Mouse (Mus musculus) heart, embryonic 11.5 days (tissue): ENCODE measurements around the gene Bves. TPM values are rescaled to one million over a fixed set of nuclear protein-coding genes. Genes with fewer than 3 reads are reported as not detected.
"Not testable (repeated sequence)": the region's sequence is repeated elsewhere in the genome, so short reads cannot be mapped to it uniquely, and the experiment has no call there.

ENCODE experiments used
- ATAC-seq: fragments of 200-750 bp; cut with Nextera tagmentation; replicated peaks from 2 replicates; pipeline ENCODE4 v1.8.0; 2017; ENCODE audit warnings: moderate library complexity; ENCODE audit not compliant: insufficient number of reproducible peaks, low FRiP score, low TSS enrichment
- H3K27ac ChIP-seq: fragments of 300-500 bp; sonication (generic); 2 replicates; pipeline ENCODE4 v1.5.1; 2014; ENCODE audit warnings: mild to moderate bottlenecking, low read depth, low read length
- H3K27me3 ChIP-seq: fragments of 300-500 bp; sonication (generic); 2 replicates; pipeline ENCODE4 v1.6.1; 2014; ENCODE audit warnings: mild to moderate bottlenecking, low read length, mixed read lengths; ENCODE audit not compliant: control insufficient read depth, insufficient read depth
- H3K36me3 ChIP-seq: fragments of 300-500 bp; sonication (generic); 2 replicates; pipeline ENCODE4 v1.6.1; 2014; ENCODE audit warnings: mild to moderate bottlenecking, low read length, moderate library complexity, mixed read lengths; ENCODE audit not compliant: control insufficient read depth, insufficient read depth
- H3K4me1 ChIP-seq: fragments of 300-500 bp; sonication (generic); 2 replicates; pipeline ENCODE4 v1.6.1; 2014; ENCODE audit warnings: low read length; ENCODE audit not compliant: control insufficient read depth, insufficient read depth
- H3K4me2 ChIP-seq: fragments of 300-500 bp; sonication (generic); 2 replicates; pipeline ENCODE4 v1.6.1; 2014; ENCODE audit warnings: mild to moderate bottlenecking, moderate library complexity
- H3K4me3 ChIP-seq: fragments of 300-500 bp; sonication (generic); 2 replicates; pipeline ENCODE4 v1.5.1; 2014; ENCODE audit warnings: low read depth, low read length
- H3K9ac ChIP-seq: fragments of 300-500 bp; sonication (generic); 2 replicates; pipeline ENCODE4 v1.6.1; 2014; ENCODE audit warnings: mild to moderate bottlenecking, low read depth, low read length, moderate library complexity
- H3K9me3 ChIP-seq: fragments of 300-500 bp; sonication (generic); replicated peaks from 2 replicates; pipeline ENCODE4 v1.6.1; 2016; ENCODE audit warnings: low read length; ENCODE audit not compliant: control insufficient read depth
- WGBS: fragments of 180-500 bp; shearing (Covaris S2); extraction: QIAGEN DNeasy Blood & Tissue Kit; methylation state at CpG from one replicate; pipeline ENCODE4 v1.1.7; 2014; ENCODE audit not compliant: insufficient replicate concordance; 5-methylcytosine and 5-hydroxymethylcytosine counted together
- polyA plus RNA-seq: library from polyadenylated mRNA; unstranded; fragments of >200 nt; fragmentation: Nextera tagmentation; extraction: Ambion mirVana; gene quantifications from 2 replicates; pipeline ENCODE4 v1.2.1, GENCODE M21; 2014

Gene Bves
- polyA plus RNA-seq, 1 experiment from 2014 or later = 48.6 TPM

GRCm38 (mm10) chr10:45328196-45329000 lies 7.2 kb upstream of the Bves start:
- H3K4me1 ChIP-seq = no peaks in the 10 kb centered on the region
- 78% methylated on average over 7 of the region's 7 CpGs for WGBS
- H3K9me3 ChIP-seq = no peaks in the 10 kb centered on the region
- no peak overlapping the region for H3K9ac ChIP-seq
- no peaks in the 10 kb centered on the region for H3K36me3 ChIP-seq
- no peak overlapping the region for H3K4me3 ChIP-seq
- H3K27ac ChIP-seq = no peak overlapping the region
- H3K4me2 ChIP-seq = no peak overlapping the region
- H3K27me3 ChIP-seq = no peaks in the 10 kb centered on the region
- no peak for ATAC-seq

- Histone ChIP-seq H3K27me3 (peaks cover 3% of the 10 kb centered on the region), H3K9me3 (no peaks in the 10 kb centered on the region), H3K4me3 (peak overlapping the region; percentile 83), H3K4me2 (peak overlapping the region; percentile 68), H3K9ac (peak overlapping the region; percentile 95; the same call in 1 of the 2 replicates), H3K4me1 (peaks cover 7% of the 10 kb centered on the region; the same call in 1 of the 2 replicates), H3K36me3 (no peaks in the 10 kb centered on the region), H3K27ac (peak overlapping the region; percentile 91)
- ATAC-seq = peak; percentile 43; the same call in 1 of the 2 replicates
- WGBS = 27% methylated on average over 7 of the region's 7 CpGs
These were observed 647 bp upstream of the Bves start for GRCm38 (mm10) chr10:45334925-45335324.

DNA sequence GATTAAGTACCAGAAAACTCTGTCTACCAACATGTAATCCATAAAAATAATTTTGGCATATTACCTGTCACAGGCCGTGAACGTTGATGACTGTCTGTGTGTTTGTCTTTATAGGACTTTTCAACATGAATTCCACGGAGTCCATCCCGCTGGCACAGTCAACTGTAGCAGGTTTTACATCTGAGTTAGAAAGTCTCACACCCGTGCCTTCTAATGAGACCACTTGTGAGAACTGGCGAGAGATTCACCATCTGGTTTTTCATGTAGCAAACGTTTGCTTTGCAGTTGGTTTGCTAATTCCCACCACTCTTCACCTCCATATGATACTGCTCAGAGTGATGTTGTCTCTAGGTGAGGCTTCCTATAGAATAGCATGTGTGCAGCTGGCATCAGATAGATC lies 3.5 kb downstream of the Bves start:
- no peak for ATAC-seq
- no peak overlapping the region for H3K27ac ChIP-seq

DNA sequence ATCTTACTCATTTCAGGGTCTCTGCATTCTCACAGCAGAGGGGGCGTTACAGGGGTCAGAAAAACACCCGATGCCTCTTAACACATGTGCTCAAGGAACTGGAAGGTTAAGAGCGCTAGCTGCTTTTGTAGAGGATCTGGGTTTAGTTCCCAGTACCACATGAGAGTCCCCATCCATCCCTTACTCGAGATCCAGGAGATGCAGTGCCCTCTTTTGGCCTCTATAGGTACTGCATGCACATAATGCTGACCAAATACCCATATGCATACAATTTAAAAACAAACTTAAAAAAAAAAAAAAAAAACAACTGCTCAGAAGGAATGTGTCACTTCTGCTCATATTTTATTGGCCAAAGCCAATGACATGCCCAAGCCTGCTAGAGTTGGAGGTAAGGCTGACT lies 8.8 kb downstream of the Bves start:
- H3K27me3 ChIP-seq = no peaks in the 10 kb centered on the region
- 79% methylated on average over 4 of the region's 4 CpGs for WGBS
- ATAC-seq = no peak

More for the DNA sequence above, 3.5 kb downstream of the Bves start:
- WGBS = 67% methylated on average over 7 of the region's 7 CpGs
- peaks cover 12% of the 10 kb centered on the region; the same call in 1 of the 2 replicates for H3K4me1 ChIP-seq
- H3K4me2 ChIP-seq = no peak overlapping the region
- peaks cover 2% of the 10 kb centered on the region; the same call in 1 of the 2 replicates for H3K9me3 ChIP-seq
- H3K27me3 ChIP-seq = peaks cover 3% of the 10 kb centered on the region
- no peak overlapping the region for H3K4me3 ChIP-seq
- H3K9ac ChIP-seq = no peak overlapping the region
- H3K36me3 ChIP-seq = peaks cover 6% of the 10 kb centered on the region

GRCm38 (mm10) chr10:45345217-45345616 lies 9.6 kb downstream of the Bves start:
- H3K4me1 ChIP-seq = peaks cover 3% of the 10 kb centered on the region; the same call in 1 of the 2 replicates
- no peak overlapping the region for H3K4me2 ChIP-seq
- H3K4me3 ChIP-seq = no peak overlapping the region
- peaks cover 5% of the 10 kb centered on the region; the same call in 1 of the 2 replicates for H3K9me3 ChIP-seq
- no peak overlapping the region for H3K9ac ChIP-seq
- no peak for ATAC-seq
- H3K27me3 ChIP-seq = no peaks in the 10 kb centered on the region
- peaks cover 10% of the 10 kb centered on the region for H3K36me3 ChIP-seq
- H3K27ac ChIP-seq = no peak overlapping the region
- 83% methylated on average over 9 of the region's 9 CpGs for WGBS

More for the DNA sequence above, 8.8 kb downstream of the Bves start:
- Histone ChIP-seq H3K4me2 (no peak overlapping the region), H3K9me3 (peaks cover 5% of the 10 kb centered on the region; the same call in 1 of the 2 replicates), H3K27ac (no peak overlapping the region), H3K4me1 (peaks cover 7% of the 10 kb centered on the region; the same call in 1 of the 2 replicates), H3K36me3 (peaks cover 10% of the 10 kb centered on the region), H3K4me3 (no peak overlapping the region), H3K9ac (no peak overlapping the region)

- WGBS = 75% methylated on average over 3 of the region's 3 CpGs
- H3K9me3 ChIP-seq, ATAC-seq, H3K4me3 ChIP-seq, H3K36me3 ChIP-seq, H3K4me1 ChIP-seq, H3K4me2 ChIP-seq, H3K27ac ChIP-seq, H3K9ac ChIP-seq, H3K27me3 ChIP-seq: not testable (repeated sequence)
These were observed 12.6 kb downstream of the Bves start for GRCm38 (mm10) chr10:45348143-45348542.

GRCm38 (mm10) chr10:45356091-45356490 lies 20.5 kb downstream of the Bves start:
- Histone ChIP-seq H3K4me1 (no peaks in the 10 kb centered on the region), H3K36me3 (peaks cover 6% of the 10 kb centered on the region; the same call in 1 of the 2 replicates), H3K27me3 (no peaks in the 10 kb centered on the region), H3K9ac (no peak overlapping the region), H3K9me3 (no peaks in the 10 kb centered on the region), H3K27ac (no peak overlapping the region), H3K4me3 (no peak overlapping the region), H3K4me2 (no peak overlapping the region)
- 85% methylated on average over 6 of the region's 6 CpGs for WGBS
- no peak for ATAC-seq

- no peak overlapping the region; the same call in 1 of the 2 replicates for H3K27ac ChIP-seq
- ATAC-seq = no peak
- H3K9me3 ChIP-seq = no peaks in the 10 kb centered on the region
- peaks cover 3% of the 10 kb centered on the region; the same call in 1 of the 2 replicates for H3K4me1 ChIP-seq
- H3K9ac ChIP-seq = no peak overlapping the region
- no peak overlapping the region for H3K4me2 ChIP-seq
- peaks cover 5% of the 10 kb centered on the region for H3K36me3 ChIP-seq
- no peaks in the 10 kb centered on the region for H3K27me3 ChIP-seq
- 42% methylated on average over 5 of the region's 5 CpGs for WGBS
- H3K4me3 ChIP-seq = no peak overlapping the region
These were observed 27.8 kb downstream of the Bves start for GRCm38 (mm10) chr10:45363396-45363795.
